Mouse (Mus musculus) layer of hippocampus, adult 9-10 months (tissue): ENCODE measurements around the gene Olfr558.
A peak's percentile ranks its signal among the peaks of the same experiment; 100 is the strongest.

Experiments used
- DNase-seq: peaks from one replicate; pipeline ENCODE4 v3.0.0; 2022; ENCODE audit warnings: low spot score

Olfr558 gene

DNA sequence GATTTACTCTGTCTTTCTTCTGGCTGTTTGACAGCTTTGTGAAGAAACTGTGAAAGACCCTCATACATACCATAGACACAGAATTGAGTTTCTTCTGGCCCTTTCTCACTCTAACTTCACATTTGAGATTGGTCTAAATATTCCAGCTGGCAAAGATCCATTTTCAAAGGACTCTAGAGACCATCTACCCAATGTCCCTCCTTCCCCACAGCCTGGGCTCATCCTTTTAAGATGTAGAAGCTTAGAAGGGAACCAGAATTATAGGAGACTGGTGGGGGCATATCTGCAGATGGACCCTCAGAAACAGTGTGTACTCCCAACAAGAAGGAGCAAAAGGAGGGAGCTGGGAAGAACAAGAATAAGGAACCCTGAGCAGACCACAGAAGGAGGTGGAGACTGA is at the start of gene Olfr558:
Gene Olfr558, plus strand, starts transcription at position 301 of the 400 bp plus-strand sequence.
- no peak for DNase-seq

DNA sequence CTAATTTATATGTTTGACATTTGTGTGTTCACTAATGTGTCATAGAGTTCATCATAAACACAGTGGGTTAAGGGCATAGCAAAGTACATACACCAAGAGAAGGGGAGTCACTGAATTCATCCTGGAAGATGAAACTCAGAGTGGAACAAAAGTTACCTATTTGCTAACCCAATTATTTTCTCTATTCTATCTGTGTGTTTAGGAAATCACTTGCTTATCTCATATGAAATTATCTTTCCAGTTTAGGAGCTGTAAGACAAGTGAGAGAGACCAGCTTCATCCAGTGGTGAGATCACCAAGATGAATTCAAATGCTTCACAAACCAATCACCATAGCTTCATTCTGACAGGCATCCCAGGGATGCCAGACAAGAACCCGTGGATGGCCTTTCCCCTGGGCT is 43.5 kb upstream of the Olfr558 start, which contains the start of gene Olfr555:
Gene Olfr555, plus strand, starts transcription at position 301 of the 400 bp plus-strand sequence.
- no peak for DNase-seq

DNA sequence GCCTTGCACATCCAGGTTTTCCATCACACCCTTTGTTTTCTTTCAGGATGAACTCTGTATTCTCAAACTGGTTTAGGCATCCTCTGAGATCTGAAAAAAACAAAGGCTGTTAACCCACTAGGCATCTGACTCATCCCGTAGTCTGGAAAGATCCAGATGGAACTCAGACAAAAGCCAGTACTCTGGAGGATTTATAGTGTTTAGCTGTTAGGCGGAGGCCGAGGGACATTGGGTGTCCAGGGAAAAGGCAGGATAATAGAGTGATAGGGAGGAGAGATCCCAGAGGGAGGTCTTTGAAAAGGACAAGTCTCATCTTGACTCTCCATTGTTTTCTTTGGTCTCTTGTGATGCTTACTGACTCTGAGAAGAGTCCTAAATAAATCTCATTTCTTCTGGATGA is 37.4 kb upstream of the Olfr558 start, which contains the start of gene Olfr556:
Gene Olfr556, plus strand, starts transcription at position 301 of the 400 bp plus-strand sequence.
- DNase-seq: no peak

DNA sequence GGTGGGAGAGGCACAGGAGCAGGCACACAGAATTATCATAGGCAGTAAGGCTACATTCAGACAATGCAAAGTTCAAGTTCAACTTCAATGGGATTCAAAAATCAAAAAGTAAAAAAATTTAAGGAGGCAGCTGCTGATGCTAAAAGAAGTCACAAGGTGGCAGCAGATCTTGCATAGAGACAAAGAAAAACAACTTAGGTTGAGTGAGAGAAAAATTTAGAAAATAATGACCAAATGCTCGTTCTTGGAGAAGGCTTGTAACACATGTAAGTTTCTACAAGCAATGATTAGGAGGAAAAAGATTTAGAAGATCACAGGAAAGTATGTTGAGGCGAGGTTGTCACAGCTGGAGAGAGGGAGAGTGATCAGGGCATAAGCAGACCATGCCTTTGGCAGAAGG is 36.6 kb upstream of the Olfr558 start:
- no peak for DNase-seq

- no peak for DNase-seq
Observed at GRCm38 (mm10) chr7:102676225-102676624, 25.8 kb upstream of the Olfr558 start.

GRCm38 (mm10) chr7:102681916-102682315 is 20.1 kb upstream of the Olfr558 start:
- DNase-seq: no peak

DNA sequence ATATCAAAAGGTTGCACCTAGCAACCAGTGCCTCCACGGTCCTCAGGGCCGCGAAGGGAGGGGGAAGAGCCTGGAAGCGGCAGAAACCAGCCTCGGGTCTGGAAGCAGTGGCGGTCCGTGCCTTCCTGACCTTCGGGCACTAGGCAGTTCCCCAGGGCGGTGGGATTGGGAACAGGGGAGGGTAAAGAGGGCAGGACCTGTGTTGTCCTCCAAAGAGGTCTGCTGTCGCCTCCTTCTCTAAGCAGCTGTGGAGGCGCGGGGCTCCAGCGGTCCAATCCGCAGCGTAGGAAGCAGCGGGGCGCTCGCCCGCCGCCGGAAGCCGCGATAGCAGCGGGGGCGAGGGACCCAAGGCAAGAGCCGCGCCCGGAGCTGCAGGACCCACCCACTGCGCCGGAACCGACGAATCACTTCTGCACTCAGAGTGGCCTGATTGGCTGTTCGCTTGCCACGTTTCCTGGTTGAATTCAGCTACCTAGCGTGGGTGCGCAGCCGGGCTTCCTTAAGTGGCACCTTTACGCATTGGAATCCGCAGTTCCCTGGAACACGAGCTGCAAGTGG is 15.0 kb upstream of the Olfr558 start, which contains the start of gene Trim68:
Gene Trim68, minus strand, starts transcription at position 384 of the 558 bp plus-strand sequence.
- peak; percentile 64 for DNase-seq

DNA sequence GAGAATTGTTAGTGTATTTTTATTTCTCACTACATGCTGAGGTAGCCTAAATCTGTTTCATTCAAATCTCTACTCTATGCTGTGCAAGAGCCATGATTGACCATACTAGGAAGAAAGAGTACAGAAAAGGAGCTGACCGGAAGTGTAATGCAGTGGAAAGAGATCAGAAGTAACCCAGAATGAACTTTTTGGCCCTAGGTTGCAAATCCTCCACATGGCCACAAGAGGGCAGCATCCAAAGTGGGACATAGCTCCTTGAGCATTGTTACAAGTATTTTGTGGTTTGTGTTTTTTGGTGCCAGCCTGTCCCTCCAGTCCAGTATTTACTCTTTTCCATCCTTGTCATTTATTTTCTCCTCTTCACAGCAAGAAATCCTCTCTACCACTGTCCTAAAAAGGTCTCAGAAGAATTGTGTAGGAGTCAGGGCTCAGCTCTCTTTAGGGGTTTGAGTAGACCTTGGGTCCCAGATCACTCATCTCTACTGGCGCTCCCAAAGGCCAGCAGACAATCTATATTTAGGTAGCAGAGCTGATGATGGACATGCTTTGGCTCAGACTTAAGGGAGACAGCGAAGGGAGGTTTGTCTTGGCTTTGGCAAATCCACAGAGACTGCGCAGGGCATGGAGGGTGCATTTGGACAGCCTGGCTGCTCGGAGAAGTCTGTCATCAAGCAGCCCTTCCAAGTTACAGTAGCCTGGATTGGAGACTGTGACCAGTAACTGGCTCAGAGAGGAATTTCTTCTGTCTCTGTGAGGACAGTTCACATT is 6.5 kb upstream of the Olfr558 start, which contains the start of gene Olfr557:
Gene Olfr557, plus strand, starts transcription at position 553 of the 768 bp plus-strand sequence.
- DNase-seq: no peak

DNA sequence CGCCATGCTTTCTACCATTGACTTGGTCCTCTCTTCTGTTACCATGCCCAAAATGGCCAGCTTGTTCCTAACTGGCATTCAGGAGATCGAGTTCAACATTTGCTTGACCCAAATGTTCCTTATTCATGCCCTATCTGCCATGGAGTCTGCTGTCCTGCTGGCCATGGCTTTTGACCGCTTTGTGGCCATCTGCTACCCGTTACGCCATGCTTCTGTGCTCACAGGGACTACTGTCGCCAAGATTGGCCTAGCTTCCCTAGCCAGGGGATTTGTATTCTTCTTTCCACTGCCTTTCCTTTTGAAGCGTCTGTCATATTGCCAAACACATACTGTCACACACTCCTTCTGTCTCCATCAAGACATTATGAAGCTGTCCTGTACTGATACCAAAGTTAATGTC is 3.6 kb upstream of the Olfr558 start:
- no peak for DNase-seq

DNA sequence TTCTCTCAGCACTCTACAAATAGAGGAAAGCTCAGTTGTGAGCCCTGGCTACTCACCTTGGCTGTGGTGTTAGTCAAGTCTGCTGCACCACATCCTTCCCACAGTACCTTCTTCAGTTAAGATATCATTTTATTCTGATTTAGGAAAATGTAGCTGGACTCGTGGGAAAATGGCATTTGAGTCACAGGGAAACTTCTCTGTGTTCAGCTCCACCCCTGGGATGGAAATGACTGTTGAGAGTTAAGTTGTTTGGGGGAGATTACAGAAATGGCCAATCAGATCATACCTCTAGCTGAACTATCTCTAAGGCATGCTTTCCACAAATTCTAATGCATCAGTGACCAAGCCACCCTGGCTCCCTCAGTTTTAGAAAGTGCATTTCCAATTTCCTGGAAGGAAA is 17.0 kb downstream of the Olfr558 start, which contains the start of gene Olfr33:
Gene Olfr33, minus strand, starts transcription at position 101 of the 400 bp plus-strand sequence.
- DNase-seq: no peak

DNA sequence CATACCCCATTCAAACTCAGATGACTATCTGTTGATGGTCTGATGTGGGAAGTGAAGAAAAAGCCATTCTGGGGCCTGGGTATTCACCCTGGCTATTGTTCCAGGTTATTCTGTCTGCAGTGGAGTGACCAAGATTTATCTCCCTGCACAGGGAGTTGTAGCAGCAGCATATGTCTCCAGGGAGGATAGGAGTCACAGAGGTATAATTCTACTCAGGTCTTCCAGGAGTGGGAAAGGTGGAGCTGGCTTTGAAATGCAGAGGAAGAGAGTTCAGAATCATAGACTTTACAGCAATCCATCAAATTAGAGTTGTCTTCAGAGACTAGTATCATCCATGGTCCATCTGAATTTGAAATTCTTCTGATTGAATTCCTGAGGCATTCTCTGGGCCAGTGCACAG is 25.4 kb downstream of the Olfr558 start, which contains the start of gene Olfr559:
Gene Olfr559, minus strand, starts transcription at position 101 of the 400 bp plus-strand sequence.
- DNase-seq: no peak

DNA sequence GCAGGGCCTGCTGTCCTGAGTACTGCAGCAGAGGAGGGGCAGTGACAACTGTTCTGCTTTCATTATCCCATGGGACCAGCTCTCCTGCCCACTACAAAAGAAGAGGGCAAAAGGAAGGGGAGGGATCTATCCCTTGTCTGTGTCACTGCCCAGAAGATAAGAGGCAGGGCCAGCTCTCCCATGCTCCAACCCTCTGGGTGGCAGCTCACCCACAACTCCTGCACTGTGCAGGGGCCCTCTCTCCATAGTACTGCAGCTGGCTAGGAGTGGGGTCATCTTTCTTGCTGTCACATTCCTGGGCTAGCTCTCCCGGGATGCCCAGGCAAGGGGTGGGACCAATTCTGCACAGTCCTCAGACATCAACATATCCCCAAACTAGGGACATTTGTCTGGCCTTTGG is 31.8 kb downstream of the Olfr558 start:
- no peak for DNase-seq

- DNase-seq: no peak
Observed at GRCm38 (mm10) chr7:102737705-102738104, 35.7 kb downstream of the Olfr558 start.

- DNase-seq: no peak
Observed at GRCm38 (mm10) chr7:102752086-102752485, 50.1 kb downstream of the Olfr558 start.

DNA sequence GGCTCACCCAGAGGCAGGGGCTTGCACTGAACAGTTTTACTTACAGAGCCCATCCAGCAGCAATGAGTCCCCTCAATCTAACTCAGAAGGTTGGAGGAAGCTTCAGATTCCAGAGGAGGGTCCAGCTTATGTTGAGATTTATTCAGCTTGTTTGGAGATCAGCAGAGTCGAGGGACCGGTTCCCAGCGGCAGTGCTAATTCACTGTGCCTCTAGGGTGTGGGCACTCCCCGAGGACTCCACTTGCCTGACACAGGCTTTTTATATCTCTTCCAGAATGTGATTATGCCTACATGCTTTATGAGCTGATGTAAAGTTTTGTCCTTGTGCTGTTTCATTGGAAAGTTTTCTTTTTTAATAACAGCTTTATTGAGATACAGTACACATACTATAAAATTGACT is 57.3 kb downstream of the Olfr558 start, which contains the start of the genes Olfr560 and Olfr78:
Gene Olfr560, minus strand, starts transcription at position 101 of the 400 bp plus-strand sequence.
Gene Olfr78, minus strand, starts transcription at position 206 of the 400 bp plus-strand sequence.
- no peak for DNase-seq
